Mouse (Mus musculus) embryonic fibroblast, embryonic 13.5 days (primary cell): ENCODE data around the gene Prr12.

Source experiments
- CTCF ChIP-seq: IDR thresholded peaks from 2 replicates; pipeline ENCODE4 v1.5.1; 2011; ENCODE audit warnings: mild to moderate bottlenecking, control low read depth, low read length, moderate library complexity, borderline replicate concordance; ENCODE audit not compliant: insufficient read depth
- POLR2A ChIP-seq: IDR thresholded peaks from 2 replicates; pipeline ENCODE4 v1.6.1; 2011; ENCODE audit warnings: low read depth, mild to moderate bottlenecking, control low read depth, low read length, moderate library complexity

GRCm38 (mm10) chr7:45006503-45006902 lies 46.2 kb downstream of the Prr12 start:
- TF ChIP-seq CTCF (no peak), POLR2A (no peak)
